Mouse (Mus musculus) neural tube, embryonic 12.5 days (tissue): ENCODE measurements around the gene Rbbp5. TPM values are rescaled to one million over a fixed set of nuclear protein-coding genes. Genes with fewer than 3 reads are reported as not detected.

Experiments
- ATAC-seq: fragments of 200-750 bp; cut with Nextera tagmentation; 2 replicates; pipeline ENCODE4 v1.8.0; 2017; ENCODE audit warnings: low read depth, mild to moderate bottlenecking, moderate TSS enrichment, moderate library complexity; ENCODE audit not compliant: low FRiP score
- H3K27ac ChIP-seq: fragments of 300-500 bp; sonication (generic); 2 replicates; pipeline ENCODE4 v1.5.1; 2016
- H3K27me3 ChIP-seq: fragments of 300-500 bp; sonication (generic); replicated peaks from 2 replicates; pipeline ENCODE4 v1.6.1; 2016; ENCODE audit warnings: mild to moderate bottlenecking
- H3K36me3 ChIP-seq: fragments of 300-500 bp; sonication (generic); 2 replicates; pipeline ENCODE4 v1.6.1; 2016; ENCODE audit warnings: mild to moderate bottlenecking
- H3K4me1 ChIP-seq: fragments of 300-500 bp; sonication (generic); 2 replicates; pipeline ENCODE4 v1.6.1; 2016
- H3K4me2 ChIP-seq: fragments of 300-500 bp; sonication (generic); replicated peaks from 2 replicates; pipeline ENCODE4 v1.6.1; 2016; ENCODE audit warnings: mild to moderate bottlenecking
- H3K4me3 ChIP-seq: fragments of 300-500 bp; sonication (generic); 2 replicates; pipeline ENCODE4 v1.5.1; 2016
- H3K9ac ChIP-seq: fragments of 300-500 bp; sonication (generic); 2 replicates; pipeline ENCODE4 v1.6.1; 2016; ENCODE audit warnings: mild to moderate bottlenecking
- H3K9me3 ChIP-seq: fragments of 300-500 bp; sonication (generic); 2 replicates; pipeline ENCODE4 v1.6.1; 2016; ENCODE audit warnings: mild to moderate bottlenecking
- WGBS: fragments of 180-500 bp; shearing (Covaris S2); methylation state at CpG from one replicate; pipeline ENCODE4 v1.1.7; 2016; 5-methylcytosine and 5-hydroxymethylcytosine counted together
- polyA plus RNA-seq: library from polyadenylated mRNA; unstranded; fragments of >200 nt; fragmentation: Nextera tagmentation; extraction: Ambion mirVana; gene quantifications from 2 replicates; pipeline ENCODE4 v1.2.1, GENCODE M21; 2016

The Rbbp5 gene
- polyA plus RNA-seq, 1 experiment from 2014 or later: 53.8 TPM

DNA sequence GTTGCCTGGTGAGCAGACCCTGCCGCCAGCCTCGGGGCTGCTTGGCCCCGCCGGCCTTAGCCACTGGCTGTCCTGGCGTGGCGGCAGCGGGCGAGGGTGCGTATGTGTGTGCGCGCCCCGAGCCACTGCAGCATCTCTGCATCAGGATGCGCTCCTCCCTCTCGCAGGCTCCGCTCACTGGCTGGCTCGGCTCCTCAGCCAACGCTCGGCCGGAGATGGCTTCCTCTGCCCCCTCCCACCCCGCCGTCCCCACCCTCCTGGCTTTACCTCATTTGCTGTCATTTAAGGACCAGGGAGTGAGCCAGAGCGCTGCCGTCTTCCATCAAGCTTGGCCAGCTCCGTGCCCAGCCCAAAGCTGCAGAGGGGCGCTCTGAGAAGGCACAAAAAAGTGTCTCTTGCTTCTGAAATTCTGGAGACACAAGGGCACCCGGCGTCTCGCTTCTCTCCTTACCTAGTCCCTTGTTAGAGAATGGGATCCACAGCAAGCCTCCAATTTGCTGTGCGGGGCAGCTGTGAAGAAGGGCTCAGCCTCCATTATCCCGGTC is 65.7 kb downstream of the Rbbp5 start, which contains the start of gene Cntn2:
TSS of gene Cntn2 (minus strand) at position 495 of the 545 bp plus-strand sequence.
- peaks cover 36% of the 10 kb centered on the region for H3K4me1 ChIP-seq
- peak; percentile 78 for ATAC-seq
- H3K36me3 ChIP-seq: no peaks in the 10 kb centered on the region
- H3K4me2 ChIP-seq: peak within 1 kb of the TSS; percentile 68
- H3K9ac ChIP-seq: peak within 1 kb of the TSS; percentile 71
- 2% methylated on average over 30 of the region's 30 CpGs for WGBS
- H3K27ac ChIP-seq: peak within 1 kb of the TSS; percentile 46; the same call in 1 of the 2 replicates
- H3K4me3 ChIP-seq: peak within 1 kb of the TSS; percentile 44
- H3K27me3 ChIP-seq: peaks cover 37% of the 10 kb centered on the region
- H3K9me3 ChIP-seq: no peaks in the 10 kb centered on the region

DNA sequence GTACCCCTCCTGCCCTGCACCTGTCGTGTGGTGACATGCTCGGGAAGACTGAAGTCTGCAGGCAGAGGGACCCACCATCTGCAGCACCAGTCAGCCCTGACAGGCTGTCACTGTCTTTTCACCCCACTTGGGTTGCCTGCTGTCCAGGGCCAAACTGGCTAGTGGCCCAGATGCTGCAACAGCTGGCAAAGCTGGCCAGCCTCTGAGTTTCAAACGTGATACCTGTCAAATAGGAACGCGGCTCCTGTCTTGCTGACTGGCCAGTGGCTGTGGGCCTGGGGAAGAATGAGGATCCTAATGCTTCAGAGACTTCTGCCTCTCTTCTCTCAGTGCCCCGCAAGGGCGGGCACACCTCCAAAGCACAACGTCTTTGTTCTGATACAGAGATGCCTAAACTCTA is 66.6 kb downstream of the Rbbp5 start:
- peaks cover 37% of the 10 kb centered on the region for H3K27me3 ChIP-seq
- ATAC-seq: no peak

More for the DNA sequence above, 66.6 kb downstream of the Rbbp5 start:
- Histone ChIP-seq H3K9ac (no peak overlapping the region), H3K9me3 (no peaks in the 10 kb centered on the region), H3K4me3 (no peak overlapping the region), H3K4me1 (peaks cover 32% of the 10 kb centered on the region), H3K4me2 (no peak overlapping the region), H3K27ac (no peak overlapping the region), H3K36me3 (no peaks in the 10 kb centered on the region)
- 71% methylated on average over 8 of the region's 8 CpGs for WGBS

Other genes starting within 250 kb of the Rbbp5 start
- gene Gm10188, start 247.6 kb upstream of the Rbbp5 start, polyA plus RNA-seq: 0.74 and 0.86 TPM in 2 replicates
- 3.3 and 4.0 TPM in 2 replicates for gene Klhdc8a, start 178.7 kb upstream of the Rbbp5 start, polyA plus RNA-seq
- gene Nuak2, start 161.2 kb upstream of the Rbbp5 start, polyA plus RNA-seq: 21.8 and 22.8 TPM in 2 replicates
- 38.0 and 42.4 TPM in 2 replicates for gene Tmcc2, start 86.1 kb upstream of the Rbbp5 start, polyA plus RNA-seq
- 12.3 and 12.6 TPM in 2 replicates for gene Dstyk, start 59.8 kb upstream of the Rbbp5 start, polyA plus RNA-seq
- 1.2 TPM in 2 replicates for gene Tmem81, start 28.9 kb downstream of the Rbbp5 start, polyA plus RNA-seq
- gene Cntn2, start 65.9 kb downstream of the Rbbp5 start, polyA plus RNA-seq: 82.3 and 104 TPM in 2 replicates